Mouse (Mus musculus) cerebellum, adult (tissue): Measurements from ENCODE around the gene Eif2d.

Source experiments
- ATAC-seq: cut with Nextera tagmentation; 2 replicates; pipeline ENCODE4 v1.9.2; 2017; ENCODE audit warnings: mild to moderate bottlenecking, moderate library complexity, mixed read lengths; ENCODE audit not compliant: insufficient number of reproducible peaks, low FRiP score, low TSS enrichment

Gene Eif2d

DNA sequence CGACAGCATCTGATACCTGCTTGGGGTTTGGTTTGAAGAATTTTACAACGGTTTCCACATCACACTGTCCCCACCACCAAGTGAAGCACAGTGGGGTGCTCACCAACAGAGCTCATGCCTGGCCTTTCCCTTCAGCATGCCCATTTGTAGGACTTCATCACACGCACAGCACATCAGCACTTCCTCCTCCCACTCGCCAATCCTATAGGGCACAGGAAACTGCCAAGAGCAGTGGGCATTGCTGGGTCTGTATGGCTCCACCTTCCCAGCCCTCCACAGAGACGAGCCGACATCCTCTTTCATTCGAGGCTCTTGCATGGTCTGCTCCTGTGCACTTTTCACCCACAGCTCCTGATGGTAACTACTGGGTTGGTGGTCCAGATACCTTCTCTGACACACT is 30.2 kb downstream of the Eif2d start:
- ATAC-seq: no peak

DNA sequence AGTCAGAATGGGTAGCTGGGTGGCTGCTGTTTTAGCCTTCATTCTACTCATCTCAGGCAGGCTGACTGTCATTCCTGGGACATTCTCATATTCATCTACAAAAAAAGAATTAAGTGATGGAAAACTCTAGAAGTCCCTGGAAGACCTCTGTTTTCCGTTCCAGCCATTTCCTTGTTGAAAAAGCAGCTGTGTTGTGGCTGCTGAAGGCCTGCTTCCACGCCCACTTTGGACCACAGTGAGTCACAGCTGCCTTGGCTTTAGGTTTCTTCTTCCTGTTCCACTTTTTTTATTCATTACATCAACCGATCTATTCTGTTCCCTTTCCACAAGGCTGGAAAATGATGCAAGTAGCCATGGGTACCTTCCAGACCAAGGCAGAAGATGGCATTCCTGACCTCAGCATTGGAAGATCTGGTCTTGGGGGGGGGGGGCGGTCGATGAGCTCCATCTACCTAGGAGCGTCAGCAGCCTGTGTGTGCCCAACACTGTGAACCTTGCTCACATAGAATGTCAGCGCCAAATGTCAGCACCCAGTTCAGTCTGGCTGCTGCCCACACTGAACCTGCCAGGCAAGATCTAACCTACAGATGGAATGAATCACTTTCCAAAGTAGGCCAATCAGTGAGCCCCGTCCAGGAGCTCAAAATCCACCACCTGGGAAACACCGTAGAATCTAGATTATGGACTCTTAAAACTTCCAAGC is 31.4 kb downstream of the Eif2d start:
- no peak for ATAC-seq

DNA sequence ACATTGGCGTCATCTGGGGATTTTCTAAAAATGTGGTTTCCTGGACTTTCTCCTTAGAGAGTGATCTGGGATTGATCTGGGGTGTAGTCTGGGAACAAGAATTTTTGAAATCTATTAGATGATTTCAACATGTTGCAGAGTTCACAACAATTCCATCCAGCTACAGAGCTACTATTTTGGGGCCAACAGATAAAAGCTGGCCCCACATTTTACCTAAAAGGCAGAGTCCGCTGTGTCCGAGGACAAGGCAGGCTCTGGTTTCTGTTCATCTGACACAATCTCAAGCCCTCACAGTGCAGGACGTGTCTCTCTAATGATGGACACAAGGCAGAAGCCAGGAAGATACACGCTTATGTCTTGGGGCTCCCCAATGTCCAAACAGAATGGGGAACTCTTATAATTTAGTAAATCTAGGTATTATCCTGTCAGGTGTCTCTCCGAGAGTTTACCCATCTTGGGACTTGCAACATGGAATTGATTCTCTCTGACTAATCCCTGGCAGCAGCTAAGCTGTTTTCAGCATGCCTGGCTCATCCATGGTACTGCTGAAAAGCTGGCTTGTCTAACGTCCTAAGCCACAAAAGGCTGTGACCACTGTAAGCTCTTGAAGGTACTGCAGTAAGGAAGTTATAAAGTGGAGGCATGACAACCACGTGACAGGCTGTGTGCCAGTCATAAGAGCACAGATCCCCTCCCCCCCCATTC is 32.1 kb downstream of the Eif2d start:
- ATAC-seq: no peak

DNA sequence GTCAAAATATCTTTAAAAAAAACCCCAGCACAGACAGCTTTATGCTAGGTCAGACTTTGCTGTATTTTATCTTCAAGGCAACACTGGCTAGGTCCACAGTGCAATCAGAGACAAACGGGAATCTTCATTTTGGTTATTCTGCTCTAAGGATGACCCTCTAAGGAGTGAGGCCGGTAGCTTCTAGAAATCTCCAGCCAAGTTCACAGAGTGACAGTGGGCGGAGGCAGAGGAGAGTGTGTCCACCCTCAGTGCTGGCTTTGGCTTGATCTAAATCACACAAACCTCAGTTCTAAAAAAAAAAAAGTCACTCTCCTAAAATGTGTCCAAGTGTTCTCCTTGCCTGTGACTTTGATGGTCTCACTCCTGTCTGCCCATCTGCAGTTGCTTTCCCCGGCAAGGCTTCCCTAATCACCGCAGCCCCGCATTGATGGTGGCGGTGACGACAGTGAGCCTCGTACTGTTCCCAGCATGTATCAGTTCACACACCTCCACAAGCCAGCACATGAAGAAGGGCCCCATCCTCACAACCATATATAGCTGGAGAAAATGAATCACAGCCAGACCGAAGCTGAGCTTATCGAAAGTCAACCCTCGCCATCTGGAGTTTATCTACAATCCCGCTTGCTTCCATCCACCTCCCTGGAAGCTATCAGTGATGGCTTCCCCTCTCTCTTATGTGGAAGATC is 33.0 kb downstream of the Eif2d start:
- ATAC-seq: no peak

DNA sequence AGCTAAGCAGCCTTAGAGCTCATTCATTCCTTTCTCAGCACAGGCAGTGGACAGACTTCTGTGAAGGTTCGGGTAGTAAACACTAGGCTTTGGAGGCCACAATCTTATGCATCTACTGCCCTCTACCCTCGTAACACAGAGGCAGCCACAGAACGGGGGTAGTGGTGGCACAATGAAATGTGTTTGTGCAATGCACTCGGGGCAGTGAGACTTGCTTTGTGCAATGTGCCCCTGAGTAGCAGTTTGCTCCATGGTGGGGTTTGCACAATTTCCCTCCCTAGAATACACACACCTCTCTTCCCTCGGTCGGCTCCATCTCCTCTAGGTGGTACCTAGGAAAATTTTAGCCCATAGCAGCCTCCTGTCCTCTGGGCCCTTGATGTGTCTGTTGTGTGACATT is 34.0 kb downstream of the Eif2d start:
- ATAC-seq: no peak

DNA sequence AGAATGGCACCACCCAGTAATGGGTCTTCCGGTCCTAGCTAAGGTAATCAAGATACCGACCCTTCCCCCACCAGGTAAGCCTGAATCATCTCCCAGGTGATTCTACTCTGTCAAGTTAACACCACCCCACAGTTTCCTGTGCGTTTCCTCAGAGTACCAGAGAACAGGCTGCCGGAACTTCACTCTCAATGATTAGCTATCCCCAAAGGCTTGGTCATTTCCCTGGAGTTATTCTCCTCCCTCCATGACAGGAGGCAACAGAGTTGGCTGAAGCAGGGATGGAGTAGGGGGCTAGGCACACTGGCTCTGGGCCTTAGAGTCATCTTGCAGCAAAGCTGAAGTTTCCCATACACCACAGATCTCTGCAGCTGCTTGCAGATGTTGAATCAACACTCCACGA is 34.9 kb downstream of the Eif2d start:
- ATAC-seq: no peak

DNA sequence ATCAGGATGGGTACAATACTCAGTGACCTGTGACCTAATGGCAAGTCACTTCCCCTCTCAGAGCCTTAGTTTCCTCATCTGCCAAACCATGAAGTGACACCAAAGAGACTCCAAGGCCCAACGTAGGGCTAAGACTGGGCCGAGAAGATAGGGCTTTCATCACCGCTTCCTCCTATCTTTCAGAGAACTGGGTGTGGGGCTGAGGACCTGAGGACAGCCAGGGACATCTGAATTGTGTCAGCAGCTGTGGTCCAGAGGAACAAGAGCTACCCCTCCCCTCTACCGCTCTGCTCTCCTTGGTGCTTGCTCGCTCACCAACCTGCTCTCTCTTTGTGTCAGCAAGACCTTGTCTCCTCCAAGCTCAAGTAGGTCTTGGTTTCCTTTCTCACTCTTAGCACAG is 35.7 kb downstream of the Eif2d start:
- ATAC-seq: no peak

DNA sequence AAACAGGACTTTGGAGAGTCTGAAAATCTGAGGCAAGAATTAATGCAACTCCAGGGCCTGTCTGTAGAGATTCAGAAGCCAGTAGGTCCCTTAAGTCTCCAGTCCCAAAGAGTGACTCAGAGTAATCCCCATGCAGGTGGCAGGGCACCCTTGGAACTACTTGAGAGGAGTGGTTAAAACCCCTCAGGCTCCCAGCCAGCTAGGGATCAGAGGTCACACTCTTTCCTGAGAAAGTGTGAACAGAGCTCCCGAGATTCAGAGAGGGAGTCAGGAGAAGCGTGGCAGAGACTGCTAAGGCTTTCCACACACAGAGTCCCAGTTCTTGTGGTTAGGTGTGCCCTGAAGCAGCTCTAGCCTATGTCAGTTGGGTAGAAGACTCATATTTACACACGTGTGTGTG is 40.8 kb downstream of the Eif2d start:
- ATAC-seq: no peak

DNA sequence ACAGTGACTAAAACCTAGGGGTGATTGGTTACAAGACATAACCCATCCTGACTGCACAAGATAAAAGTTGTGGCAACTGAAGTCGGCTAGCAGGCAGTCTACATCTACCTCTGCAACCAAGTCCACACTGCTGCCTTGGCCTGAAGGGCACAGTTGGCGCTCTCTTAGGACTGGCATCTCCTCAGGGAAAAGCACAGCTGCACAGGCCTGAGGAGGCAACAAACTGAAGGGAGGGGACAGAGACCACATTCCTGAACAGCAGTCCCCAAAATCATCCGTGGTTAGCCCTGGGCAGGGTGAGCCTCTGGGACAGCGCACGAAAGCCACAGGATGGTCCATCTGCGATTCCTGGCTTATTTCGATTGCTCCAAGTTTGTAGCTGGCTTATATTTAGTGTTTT is 42.7 kb downstream of the Eif2d start:
- no peak for ATAC-seq

DNA sequence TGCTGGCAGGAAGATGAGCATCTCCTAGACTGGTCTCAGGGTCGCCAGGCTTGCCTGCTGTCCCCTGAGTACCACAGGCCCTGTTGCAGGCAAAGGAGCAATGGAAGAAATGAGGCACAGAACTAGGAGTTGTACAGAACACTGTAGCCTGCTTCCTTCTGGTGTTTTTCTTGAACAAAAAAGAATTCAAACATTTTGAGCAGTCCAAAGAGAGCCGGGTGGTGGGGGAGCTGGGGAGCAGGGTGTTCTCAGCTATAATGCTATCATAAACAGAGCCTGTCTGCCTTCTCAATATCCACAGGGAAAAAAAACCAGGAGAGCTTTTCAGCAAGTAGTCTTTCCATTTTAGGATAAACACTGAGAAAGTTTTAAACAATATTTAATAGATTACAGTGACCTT is 43.1 kb downstream of the Eif2d start:
- ATAC-seq: no peak

DNA sequence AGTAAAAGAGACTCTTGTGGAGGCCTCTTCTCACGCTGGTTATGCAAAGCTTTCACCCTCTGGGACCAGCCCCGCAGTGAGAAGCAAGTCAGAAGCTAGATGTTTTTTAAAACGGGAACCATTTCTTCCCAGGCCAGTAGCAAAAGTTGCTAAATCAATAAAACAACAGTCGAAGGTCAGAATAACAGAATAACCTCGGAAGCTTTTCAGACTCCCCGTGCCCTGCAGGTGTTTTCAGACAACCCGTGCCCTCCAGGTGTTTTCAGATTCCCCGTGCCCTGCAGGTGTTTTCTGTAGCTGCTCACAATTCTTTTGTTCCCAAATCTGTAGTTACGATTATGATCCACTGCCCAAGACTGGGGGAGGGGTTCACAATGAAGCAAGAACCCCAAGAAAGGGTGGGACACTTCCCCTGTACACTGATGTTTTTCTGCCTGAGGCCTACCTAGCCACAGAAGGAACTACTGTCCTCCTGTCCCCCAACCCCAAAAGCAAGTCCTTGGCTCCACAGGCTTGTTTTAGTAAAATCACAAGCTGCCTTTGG is 45.5 kb downstream of the Eif2d start:
- ATAC-seq: no peak

DNA sequence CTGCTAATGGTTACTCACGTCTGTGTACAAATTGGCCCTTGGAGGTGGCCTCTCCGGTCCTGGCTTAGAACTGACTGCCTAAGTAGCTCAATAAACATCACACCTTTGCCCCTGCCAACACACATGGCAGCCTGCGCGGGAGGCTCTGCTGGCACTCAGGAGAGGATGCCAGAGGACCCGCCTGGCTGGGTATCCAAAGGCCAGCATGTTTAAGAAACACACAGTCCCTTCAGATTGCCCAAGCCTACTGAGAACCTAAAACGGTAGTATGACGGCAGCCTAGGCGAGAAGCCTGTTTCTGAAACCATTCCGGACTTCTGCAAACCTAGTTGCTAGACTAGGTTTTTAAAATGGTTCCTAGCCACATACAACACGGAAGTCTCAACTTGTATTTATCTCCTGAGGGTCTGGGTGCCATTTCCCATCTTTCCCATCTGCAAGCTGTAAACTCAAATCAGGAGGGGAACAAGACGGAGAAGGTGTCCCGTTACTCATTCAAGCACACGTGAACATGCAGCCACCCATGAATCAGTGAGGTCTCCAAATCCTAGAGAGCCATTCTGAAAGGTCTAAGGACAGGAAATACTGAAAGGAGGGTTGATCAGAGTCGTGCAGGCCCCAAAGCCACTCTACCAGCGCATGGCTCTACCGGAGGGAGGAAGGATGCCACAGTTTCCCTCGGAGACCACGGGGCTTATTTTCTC is 46.3 kb downstream of the Eif2d start:
- ATAC-seq: 0 out of 2 replicates have a peak, but pooled peaks have one; percentile 18

DNA sequence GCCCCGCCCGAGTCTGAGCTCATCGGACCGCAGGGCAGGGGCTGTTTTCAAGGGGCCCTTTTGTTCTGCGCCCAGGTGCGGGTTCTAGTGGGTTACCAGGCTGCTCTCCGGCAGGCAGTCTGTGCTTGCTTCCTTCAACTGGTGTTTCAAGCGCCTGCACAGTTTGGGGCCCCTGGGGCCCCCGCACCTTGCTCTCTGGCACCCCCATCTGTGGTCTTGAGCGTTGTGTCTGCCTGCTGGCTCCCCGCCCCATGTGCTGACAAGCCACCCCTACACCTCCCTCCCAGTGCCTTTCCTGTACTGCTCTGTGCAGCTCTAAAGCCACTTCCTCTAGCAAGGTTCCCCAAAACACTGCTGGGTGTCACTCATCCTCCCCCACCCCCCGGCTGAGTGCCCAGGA is 47.0 kb downstream of the Eif2d start:
- ATAC-seq: no peak

DNA sequence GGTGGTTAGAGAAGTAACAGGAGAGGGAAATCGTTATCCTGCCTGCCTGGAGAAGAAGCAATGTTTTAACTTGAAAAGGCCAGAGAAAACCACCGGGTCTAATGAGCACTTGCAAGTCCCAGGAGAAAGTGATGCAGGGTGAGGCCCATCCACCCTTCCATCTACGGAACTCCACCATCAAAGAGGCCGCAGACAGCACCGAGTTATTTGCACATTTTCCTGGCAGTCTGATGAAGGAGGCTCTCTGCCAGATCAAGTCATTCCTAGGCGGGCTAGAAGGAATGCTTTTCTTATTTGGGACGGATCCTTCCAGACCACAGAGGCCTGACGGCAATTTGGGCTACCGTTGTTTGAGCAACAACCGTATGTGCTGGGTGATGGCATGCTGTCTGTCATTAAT is 47.6 kb downstream of the Eif2d start:
- ATAC-seq: no peak

DNA sequence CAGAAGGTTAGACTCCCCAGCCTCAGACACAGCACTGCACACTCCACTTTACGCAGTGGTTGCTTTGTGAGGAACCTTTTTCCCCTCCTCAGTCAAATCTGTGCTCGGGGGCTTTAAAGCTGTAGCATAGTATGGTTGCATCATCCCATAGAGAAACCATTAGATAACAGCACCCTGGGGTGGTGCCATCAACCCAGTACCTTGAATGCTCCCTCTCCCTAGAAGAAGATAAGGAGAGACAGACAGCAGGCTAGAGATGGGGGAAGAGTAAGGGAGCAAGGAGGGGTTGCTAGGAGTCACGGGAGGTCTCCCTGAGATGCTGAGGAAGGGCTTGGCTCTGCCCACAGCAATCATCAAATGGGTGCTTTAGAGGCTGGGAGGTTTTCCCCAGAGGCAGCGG is 48.4 kb downstream of the Eif2d start:
- ATAC-seq: no peak

DNA sequence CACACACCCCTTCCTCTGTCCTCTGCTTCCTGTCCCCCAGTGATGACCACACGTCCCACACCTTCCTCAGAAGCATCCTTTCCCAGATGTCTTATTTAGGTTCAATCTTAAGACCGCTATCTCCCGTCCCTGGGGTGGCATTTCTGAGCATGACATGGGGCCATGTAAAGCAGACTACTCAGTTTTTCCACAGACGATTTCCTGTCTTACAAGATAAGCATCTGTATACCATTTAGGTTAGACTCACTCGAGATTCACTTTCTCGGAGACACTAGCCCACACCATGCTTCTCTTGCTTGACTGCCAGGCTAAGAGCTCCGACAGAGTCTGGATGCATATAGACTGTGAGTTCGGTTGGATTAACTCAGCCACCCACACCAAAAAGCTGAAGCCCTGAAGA is 51.5 kb downstream of the Eif2d start:
- ATAC-seq: no peak

DNA sequence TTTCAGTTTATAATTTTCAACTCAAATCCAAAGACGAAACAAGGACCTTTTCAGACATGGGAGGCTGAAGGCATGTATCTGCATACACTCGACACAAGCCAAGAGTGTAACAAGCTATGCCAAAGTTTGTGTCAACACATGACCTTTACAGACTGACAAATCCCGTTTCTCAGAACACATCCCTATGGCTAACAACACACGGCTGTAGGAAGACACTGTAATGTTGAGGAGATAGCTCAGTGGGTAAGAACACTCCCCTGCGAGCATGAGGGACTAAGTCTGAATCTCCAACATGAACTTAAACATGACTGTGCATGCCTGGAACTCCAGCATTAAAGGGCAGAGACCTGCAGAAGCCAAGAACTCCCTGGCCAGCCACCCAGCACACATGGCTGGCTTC is 53.4 kb downstream of the Eif2d start:
- no peak for ATAC-seq

DNA sequence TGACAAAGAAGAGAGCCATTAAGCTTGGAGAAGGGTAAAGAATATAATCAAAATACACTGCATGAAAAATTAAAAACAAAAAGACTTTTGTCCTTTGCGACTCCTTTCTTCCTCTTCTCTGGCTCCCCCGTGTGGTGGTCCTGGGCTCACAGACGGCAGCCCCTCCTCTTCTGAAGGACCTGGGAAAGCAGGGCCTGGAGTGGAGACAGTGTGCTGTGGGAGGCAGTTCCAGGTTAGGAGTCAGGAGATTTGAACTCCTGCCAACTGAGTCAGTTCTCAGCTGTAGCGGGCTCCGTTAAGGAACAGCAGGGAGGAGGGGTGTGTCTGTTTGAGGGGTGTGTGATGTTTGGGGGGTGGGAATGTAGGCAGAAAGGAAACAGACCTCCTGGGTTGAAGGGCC is 54.5 kb downstream of the Eif2d start:
- ATAC-seq: no peak

DNA sequence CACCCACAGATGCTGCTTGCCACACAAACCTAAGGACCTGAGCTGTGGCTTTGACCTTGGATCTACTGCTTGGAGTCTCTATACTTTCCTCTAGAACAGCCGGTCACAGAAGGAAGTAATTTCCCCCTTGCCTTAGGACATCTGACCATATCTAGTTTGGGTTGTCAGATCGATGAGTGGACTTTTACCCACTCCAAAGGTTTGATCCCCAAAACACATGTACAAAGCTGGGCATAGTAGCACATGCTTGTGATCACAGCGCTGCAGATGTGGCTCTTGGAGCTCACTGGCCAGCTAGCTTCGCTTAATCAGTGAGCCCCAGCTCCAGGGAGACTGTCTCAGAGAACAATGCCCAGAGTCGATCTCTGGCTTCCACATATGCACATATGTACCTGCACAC is 55.1 kb downstream of the Eif2d start:
- no peak for ATAC-seq

DNA sequence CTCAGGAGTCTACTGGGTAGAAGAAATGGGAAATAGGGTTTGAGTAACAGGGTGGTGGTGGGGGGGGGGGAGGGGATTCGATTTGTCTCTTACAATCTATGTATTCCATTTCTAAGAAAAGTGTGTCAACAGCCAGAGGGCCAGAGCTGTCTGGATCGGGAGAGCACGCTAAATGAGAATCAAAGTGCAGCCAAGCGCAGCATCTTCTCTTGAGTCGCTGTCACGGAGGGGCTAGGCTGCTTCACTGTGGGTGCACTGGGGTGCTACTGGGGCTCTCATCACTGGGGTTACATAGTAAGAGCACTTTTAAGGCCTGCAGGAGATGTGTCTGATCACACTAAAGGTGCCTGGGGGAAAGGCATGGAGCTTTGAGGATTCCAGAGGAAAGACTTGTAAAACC is 55.8 kb downstream of the Eif2d start:
- no peak for ATAC-seq

DNA sequence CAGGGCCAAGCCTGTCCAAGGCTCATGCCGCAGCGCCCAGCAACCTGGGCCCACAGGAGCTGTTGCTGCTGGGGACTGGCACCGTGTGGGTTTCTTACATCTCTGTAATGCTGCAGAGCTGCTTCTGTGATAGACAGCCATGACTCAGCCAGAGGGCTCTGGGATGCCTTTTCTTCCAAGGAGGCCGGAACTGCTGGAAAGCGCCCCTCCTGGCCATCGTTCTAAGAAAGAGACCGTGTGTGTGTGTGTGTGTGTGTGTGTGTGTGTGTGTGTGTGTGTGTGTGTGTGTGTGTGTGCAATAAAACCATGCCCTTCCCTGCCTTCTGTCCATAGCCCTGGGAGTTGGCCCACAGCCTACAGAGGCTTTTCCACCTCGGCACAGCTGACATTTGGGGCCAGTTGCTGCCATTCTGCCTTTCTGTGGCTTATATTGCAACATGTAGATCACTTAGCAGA is 57.0 kb downstream of the Eif2d start:
- ATAC-seq: no peak
